ENCODE assay signal across 46 mouse cellular contexts in genomic region chr9:22445123-22445522, GRCm38 (mm10). TPM values are rescaled to one million over a fixed set of nuclear protein-coding genes. Genes with fewer than 3 reads are reported as not detected.
"Had no signal": no experiment of that assay in that cellular context is flagged by ENCODE, and none has a peak within 500 bp of the region (broad histone marks: within the 10 kb centered on the region; RNA-seq: fewer than 3 reads in every experiment).

No protein-coding gene starts in this region.

- H3K4me2 ChIP-seq: limb, embryonic 12.5 days; limb, embryonic 13.5 days; limb, embryonic 15.5 days; liver, embryonic 11.5 days; liver, embryonic 12.5 days; liver, embryonic 13.5 days; liver, embryonic 15.5 days; lung, embryonic 14.5 days; lung, embryonic 15.5 days; midbrain, embryonic 11.5 days; midbrain, embryonic 12.5 days; midbrain, embryonic 13.5 days; neural tube, embryonic 12.5 days had no signal

- H3K9ac ChIP-seq: limb, embryonic 12.5 days; limb, embryonic 13.5 days; limb, embryonic 15.5 days; liver, embryonic 12.5 days; liver, embryonic 13.5 days; liver, embryonic 14.5 days; liver, embryonic 15.5 days; liver, postnatal 0 days; lung, embryonic 14.5 days; lung, embryonic 15.5 days; midbrain, embryonic 12.5 days; midbrain, embryonic 13.5 days; neural tube, embryonic 12.5 days had no signal

- H3K4me1 ChIP-seq: limb, embryonic 10.5 days; limb, embryonic 12.5 days; limb, embryonic 13.5 days; limb, embryonic 15.5 days; liver, embryonic 12.5 days; lung, embryonic 15.5 days; megakaryocyte, embryonic 14.5 days; midbrain, embryonic 10.5 days; midbrain, embryonic 12.5 days; midbrain, embryonic 13.5 days; neural tube, embryonic 12.5 days had no signal

- H3K4me3 ChIP-seq: limb, embryonic 10.5 days; limb, embryonic 12.5 days; limb, embryonic 13.5 days; limb, embryonic 15.5 days; liver, embryonic 12.5 days; liver, embryonic 13.5 days; liver, embryonic 15.5 days; lung, embryonic 15.5 days; megakaryocyte, embryonic 14.5 days; midbrain, embryonic 10.5 days; midbrain, embryonic 12.5 days; midbrain, embryonic 13.5 days; myocyte; neural tube, embryonic 12.5 days had no signal

- H3K27ac ChIP-seq: limb, embryonic 10.5 days; limb, embryonic 12.5 days; limb, embryonic 13.5 days; limb, embryonic 15.5 days; liver, embryonic 12.5 days; liver, embryonic 13.5 days; liver, embryonic 14.5 days; liver, embryonic 15.5 days; lung, embryonic 15.5 days; macrophage; midbrain, embryonic 10.5 days; midbrain, embryonic 12.5 days; midbrain, embryonic 13.5 days; neural tube, embryonic 12.5 days had no signal

- H3K27me3 ChIP-seq: limb, embryonic 12.5 days; limb, embryonic 13.5 days; limb, embryonic 15.5 days; liver, embryonic 12.5 days; liver, embryonic 13.5 days; liver, embryonic 15.5 days; lung, embryonic 15.5 days; megakaryocyte, embryonic 14.5 days; midbrain, embryonic 12.5 days; midbrain, embryonic 13.5 days; neural tube, embryonic 12.5 days had no signal

- H3K9me3 ChIP-seq: limb, embryonic 10.5 days; limb, embryonic 13.5 days; limb, embryonic 15.5 days; liver, embryonic 12.5 days; liver, embryonic 13.5 days; liver, embryonic 15.5 days; lung, embryonic 15.5 days; megakaryocyte, embryonic 14.5 days; midbrain, embryonic 10.5 days; midbrain, embryonic 12.5 days; neural tube, embryonic 12.5 days had no signal

- ATAC-seq: liver, embryonic 12.5 days; liver, postnatal 0 days; lung, postnatal 0 days; midbrain, embryonic 13.5 days had no signal

- DNase-seq: left cerebral cortex, postnatal 4 days; liver; liver, embryonic 13.5 days; liver, postnatal 0 days; lung, adult 18-20 months; lung, adult 2 months; lung, embryonic 14.5 days; lung, postnatal 10 days; lung, postnatal 14 days; lung, postnatal 36 days; lung, postnatal 4 days; midbrain, embryonic 14.5 days had no signal

RNA-seq across cellular contexts. Expression of gene Gm17545, which starts 9.0 kb away (rescaled TPM):
- total RNA-seq: left cerebral cortex, adult 8-10 months; left cerebral cortex, postnatal 10 days; left cerebral cortex, postnatal 14 days; left cerebral cortex, postnatal 25 days; left cerebral cortex, postnatal 36 days; left cerebral cortex, postnatal 4 days; liver, adult 2 months; megakaryocyte progenitor cell, adult 5-6 weeks; megakaryocyte, adult 5-6 weeks; megakaryocyte-erythroid progenitor cell, adult 5-6 weeks; midbrain, postnatal 0 days; monocyte, adult 5-6 weeks had no signal
- polyA plus RNA-seq: limb, embryonic 10.5 days; limb, embryonic 11.5 days; limb, embryonic 12.5 days; limb, embryonic 13.5 days; limb, embryonic 14.5 days; limb, embryonic 15.5 days; liver, adult 2 months; liver, embryonic 11.5 days; liver, embryonic 12.5 days; liver, embryonic 13.5 days; liver, embryonic 14.5 days; liver, embryonic 15.5 days; liver, embryonic 16.5 days; liver, postnatal 0 days; lung, adult 2 months; lung, embryonic 14.5 days; lung, embryonic 15.5 days; lung, embryonic 16.5 days; lung, postnatal 0 days; macrophage; midbrain, embryonic 10.5 days; midbrain, embryonic 11.5 days; midbrain, embryonic 12.5 days; midbrain, embryonic 13.5 days; midbrain, embryonic 14.5 days; midbrain, postnatal 0 days; myocyte; neural tube, embryonic 11.5 days; neural tube, embryonic 12.5 days had no signal

RNA-seq across cellular contexts. Expression of gene 9530077C05Rik, which starts 33.8 kb away (rescaled TPM):
- total RNA-seq: monocyte, adult 5-6 weeks had no signal
